Mouse (Mus musculus): ENCODE data around the gene Fkbp9.

DNA sequence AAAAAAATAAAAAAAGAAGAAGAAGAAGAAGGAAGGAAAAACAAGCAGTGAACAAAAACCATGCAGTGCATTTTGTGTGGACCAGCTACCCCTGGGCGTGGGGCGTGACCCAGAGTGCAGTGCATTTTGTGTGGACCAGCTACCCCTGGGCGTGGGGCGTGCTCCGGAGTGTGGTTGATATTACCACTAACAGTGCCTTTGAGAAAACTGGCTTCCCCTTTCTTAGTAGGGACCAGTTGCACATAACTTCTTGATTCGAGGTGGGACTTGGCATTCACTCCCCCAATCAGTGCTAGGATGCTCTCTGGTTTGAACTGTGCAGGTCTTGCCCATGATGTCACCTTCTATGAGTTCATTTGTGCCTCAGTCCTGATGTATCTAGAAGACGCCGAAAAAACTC lies 22.9 kb downstream of the Fkbp9 start:
- TF ChIP-seq POLR2A (IDR thresholded peaks at IDR 0.05; ENCODE audit: borderline replicate concordance, extremely low read depth, low read depth, low read length) (no peak), CTCF (IDR thresholded peaks at IDR 0.05; ENCODE audit: insufficient read depth, low read length) (no peak)

All from lung, adult 2 months (tissue).